Mouse (Mus musculus) monocyte, adult 5-6 weeks (primary cell): ENCODE measurements around the gene Cd5. TPM values are rescaled to one million over a fixed set of nuclear protein-coding genes. Genes with fewer than 3 reads are reported as not detected.

Experiments used
- ATAC-seq: fragments of 153-309, 156-312 bp; replicated peaks from 2 replicates; pipeline ENCODE4 v1.8.0; 2017; ENCODE audit warnings: mild to moderate bottlenecking; ENCODE audit not compliant: low TSS enrichment, insufficient number of reproducible peaks, severe bottlenecking, poor library complexity, low FRiP score
- total RNA-seq: library from RNA; stranded (forward); fragments of 200-1000, 200-491, 200-594 nt; gene quantifications from 3 replicates; pipeline ENCODE4 v1.2.3, GENCODE M21; 2017

Gene Cd5
- total RNA-seq, 1 experiment from 2014 or later, result 1.0 TPM

- ATAC-seq, result no peak
These were observed 28.7 kb downstream of the Cd5 start for GRCm38 (mm10) chr19:10710088-10710511.

DNA sequence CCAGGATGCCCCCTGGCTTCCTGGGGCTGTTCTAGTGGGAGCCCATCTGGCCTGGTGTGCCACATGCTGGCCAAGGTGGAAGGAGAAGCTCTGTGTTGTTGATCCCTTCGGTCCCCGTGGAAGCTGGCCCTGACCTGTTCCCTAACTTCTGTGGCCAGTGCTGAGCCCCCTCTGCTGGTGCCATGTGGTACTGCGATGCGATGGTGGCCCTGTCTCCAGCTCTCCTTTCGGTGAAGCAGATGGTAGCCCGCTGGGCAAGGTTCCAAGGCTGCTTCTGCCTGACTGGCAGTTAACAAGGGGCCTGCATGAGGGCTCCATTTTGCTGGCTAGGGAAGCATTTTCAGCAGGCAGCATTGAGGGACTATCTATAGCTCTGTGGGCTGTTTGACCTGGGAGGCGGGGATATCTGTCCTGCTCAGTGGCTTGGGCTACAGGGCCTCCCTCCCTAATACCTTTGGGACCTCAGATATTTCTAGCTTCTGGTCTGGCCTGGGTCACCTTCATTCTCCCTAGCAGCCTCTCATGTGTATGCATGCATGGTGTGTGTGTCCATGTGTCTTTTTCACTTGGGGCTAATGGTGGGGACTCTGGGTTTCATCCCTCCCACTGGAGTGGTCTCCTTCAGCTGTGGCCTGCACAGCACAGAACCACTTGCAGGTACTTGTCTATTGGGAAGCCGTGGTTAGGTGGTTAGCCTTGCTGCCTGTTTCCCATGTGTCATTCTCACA lies 29.3 kb downstream of the Cd5 start:
- ATAC-seq, result peak; percentile 82

DNA sequence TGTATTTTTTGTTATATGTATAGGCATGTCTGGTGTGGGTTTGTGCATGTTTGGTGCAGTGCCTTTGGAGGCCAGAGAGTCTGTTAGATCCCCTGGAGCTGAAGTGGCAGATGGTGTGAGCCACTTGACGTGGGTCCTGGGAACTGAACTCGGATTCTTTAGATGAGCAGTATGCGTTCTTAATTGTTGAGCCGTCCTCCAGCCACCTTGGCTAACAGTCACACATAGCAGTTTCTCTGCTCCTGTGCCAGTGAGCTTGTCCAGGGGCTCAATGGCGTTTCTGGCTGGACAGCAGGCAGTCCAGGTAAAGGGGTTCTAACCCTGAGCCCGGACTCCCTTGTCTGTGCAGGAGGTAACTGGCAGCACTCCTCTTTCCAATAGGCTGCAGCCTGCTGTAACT lies 29.9 kb downstream of the Cd5 start:
- no peak for ATAC-seq

- no peak for ATAC-seq
These were observed 30.9 kb downstream of the Cd5 start for GRCm38 (mm10) chr19:10707881-10708280.

GRCm38 (mm10) chr19:10707087-10707875 lies 31.5 kb downstream of the Cd5 start:
- no peak for ATAC-seq

DNA sequence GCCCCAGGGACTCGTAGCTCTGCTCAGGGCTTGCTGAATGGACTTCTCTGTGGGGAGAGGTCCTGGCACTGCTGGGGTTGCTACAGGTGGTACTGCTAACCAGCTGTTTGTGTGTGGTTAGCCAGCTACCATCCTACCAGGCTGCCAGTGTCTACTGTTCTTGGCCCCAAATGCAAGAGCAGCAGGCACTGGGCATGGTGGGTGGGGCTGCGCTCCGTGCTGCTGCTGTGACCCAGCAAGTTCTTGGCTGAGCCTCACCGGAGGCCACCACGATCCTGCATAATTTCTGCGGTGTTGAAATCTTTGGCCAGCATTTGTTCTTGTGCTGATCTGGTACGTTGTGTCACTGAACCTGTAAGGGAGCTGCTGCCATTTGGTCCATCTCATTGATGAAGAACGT lies 35.3 kb downstream of the Cd5 start:
- no peak for ATAC-seq

DNA sequence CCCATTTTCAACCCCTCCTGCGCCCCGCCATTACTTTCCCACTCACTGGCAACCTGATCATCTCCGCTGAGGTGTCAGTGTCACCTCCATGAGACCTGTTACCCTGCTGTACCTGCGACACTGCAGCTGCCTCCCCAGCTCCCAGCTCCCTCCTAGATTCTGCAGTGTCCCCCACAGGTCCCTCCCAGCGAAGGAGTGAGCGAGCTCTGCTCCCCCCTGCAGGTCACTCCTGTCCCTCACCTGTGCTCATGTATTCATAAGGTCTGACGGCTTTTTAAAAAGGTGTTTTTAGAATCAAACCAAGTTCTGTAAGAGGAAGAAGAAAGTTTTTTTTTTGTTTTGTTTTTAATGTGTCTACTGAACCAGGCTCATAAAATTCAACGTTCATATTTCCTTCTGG lies 36.7 kb downstream of the Cd5 start:
- ATAC-seq, result no peak

DNA sequence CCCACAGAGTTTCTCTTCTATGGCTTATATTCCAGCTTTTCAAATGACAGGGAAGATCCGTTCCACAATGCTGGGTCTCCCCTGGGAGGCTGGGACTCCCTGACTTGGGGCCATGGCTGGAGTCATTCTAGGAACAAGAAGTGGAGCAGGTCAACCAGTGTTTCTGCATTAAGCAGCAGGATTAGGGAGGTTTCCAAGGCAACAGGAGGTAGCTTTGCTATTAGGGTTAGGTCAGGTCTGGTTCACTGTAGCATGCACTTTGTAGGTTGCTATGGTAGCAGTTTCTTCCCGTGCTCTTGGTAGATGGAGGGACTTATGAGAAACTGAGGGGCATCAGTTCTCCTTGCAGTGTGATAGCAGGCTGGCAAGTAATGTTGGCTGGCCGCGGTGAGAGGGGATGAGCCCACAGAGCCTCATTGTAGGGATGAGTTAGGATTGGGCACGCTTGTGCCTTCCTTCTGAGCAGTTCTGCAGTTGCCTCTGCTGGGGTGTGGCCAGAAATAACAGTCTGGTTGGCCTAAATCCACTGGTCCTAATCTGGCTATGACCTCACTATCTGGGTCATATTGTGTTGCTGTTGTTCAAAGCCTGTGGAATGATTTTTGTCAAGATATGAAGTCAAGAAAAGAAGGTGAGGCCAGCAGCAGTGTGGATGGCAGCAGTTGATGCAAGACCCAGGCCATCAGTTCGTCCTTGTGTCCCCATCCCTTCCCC lies 37.6 kb downstream of the Cd5 start:
- no peak for ATAC-seq

GRCm38 (mm10) chr19:10699851-10700250 lies 39.0 kb downstream of the Cd5 start:
- no peak for ATAC-seq

DNA sequence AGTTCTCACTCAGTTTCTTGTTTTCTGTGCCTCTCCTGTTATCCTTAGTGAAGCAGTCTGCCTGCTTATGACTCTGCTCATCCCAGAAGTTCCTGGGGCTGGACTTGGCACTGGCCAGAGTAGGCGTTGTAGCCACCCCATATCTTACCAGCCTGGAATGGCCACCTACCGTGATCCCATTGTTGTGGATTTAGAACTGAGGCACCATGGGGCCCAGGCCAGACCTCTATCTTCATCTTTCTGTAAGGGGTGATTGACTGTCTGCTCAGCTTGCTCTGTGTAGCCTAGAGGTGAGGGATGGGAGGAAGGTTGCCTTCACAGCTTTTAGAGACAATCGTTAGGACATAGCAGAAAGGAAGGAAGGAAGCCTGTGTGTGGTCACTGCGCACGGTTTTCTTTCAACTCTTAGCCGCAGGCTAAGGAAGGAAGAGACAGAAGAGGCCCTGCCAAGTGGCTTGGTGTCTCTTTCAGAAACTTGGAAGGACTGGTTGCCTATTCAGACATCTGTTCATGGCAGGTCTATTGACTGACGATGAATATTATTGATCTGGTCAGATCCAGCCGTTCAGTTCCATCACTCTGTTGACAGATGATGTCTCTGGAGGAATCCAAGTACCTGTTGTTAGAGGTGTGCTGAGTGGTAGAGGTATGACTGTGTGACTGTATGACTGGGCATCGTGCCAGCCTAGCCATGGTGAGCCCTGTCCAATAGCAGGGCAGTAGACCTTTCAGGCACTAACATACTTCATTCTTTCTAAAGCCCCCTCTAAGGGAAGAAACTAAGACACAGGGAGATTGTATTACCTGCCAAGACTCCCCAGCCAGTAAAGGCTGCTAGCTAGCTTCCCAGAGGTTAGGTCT lies 40.4 kb downstream of the Cd5 start:
- 0 out of 2 replicates have a peak, but pooled peaks have one; percentile 29 for ATAC-seq

- no peak for ATAC-seq
These were observed 43.0 kb downstream of the Cd5 start for GRCm38 (mm10) chr19:10695801-10696200.

GRCm38 (mm10) chr19:10693926-10694682 lies 44.7 kb downstream of the Cd5 start:
- peak; percentile 85 for ATAC-seq

GRCm38 (mm10) chr19:10692361-10692760 lies 46.4 kb downstream of the Cd5 start:
- ATAC-seq, result no peak

GRCm38 (mm10) chr19:10691660-10692059 lies 47.1 kb downstream of the Cd5 start:
- ATAC-seq, result no peak

DNA sequence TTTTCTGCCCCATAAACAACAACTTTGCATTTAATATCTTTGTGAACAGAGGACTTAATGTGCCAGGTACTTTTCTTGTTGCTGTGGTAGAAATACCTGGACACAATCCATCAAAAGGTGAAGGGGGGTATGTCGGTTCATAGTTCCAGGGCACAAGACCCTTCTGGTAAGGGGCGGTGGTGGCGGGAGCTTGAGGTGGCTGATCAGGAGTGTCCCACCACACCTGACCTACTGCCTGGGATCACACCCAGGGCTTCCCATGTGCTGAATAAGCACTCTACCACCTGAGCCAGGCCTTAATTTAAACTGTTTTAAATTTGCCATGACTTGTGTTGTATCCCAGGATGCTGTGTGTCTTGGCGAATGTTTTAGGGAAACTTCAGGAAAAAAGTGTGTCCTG lies 47.7 kb downstream of the Cd5 start:
- no peak for ATAC-seq

DNA sequence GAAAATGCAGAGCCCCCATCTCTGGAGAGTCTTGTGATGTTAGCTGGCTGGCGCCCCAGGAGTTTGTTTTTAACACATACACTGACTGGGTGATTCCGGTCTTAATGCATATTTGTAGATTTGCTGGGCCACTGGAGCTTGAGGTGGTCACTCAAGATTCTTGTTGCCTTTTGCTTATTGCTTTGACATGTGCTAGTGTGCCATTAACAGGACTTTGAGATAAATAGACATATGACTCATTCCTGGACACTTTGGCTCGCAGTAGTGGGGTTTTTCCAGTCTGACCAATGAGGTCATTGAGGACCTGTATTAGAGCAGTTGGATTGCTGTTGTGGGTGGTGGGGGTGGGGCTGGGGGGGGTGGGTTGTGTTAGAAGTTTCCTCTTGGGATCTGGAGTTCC lies 48.5 kb downstream of the Cd5 start:
- no peak for ATAC-seq

GRCm38 (mm10) chr19:10689470-10690166 lies 49.2 kb downstream of the Cd5 start:
- no peak for ATAC-seq
